Mouse (Mus musculus) C2C12 (cell line): ENCODE measurements around the gene Rims4.

ENCODE experiments used
- CTCF ChIP-seq: IDR thresholded peaks from one replicate; pipeline ENCODE4 v1.5.1; 2011; ENCODE audit not compliant: control insufficient read depth, insufficient read depth, insufficient read length
- MAX ChIP-seq: IDR thresholded peaks from one replicate; pipeline ENCODE4 v1.6.1; 2011; ENCODE audit warnings: mild to moderate bottlenecking, control low read depth
- MYOD1 ChIP-seq: IDR thresholded peaks from one replicate; pipeline ENCODE4 v1.6.1; 2011; ENCODE audit warnings: low read depth; ENCODE audit not compliant: control insufficient read depth, insufficient read length
- USF1 ChIP-seq: IDR thresholded peaks from one replicate; pipeline ENCODE4 v1.6.1; 2011; ENCODE audit warnings: low read depth, mild to moderate bottlenecking, control low read depth, moderate library complexity

DNA sequence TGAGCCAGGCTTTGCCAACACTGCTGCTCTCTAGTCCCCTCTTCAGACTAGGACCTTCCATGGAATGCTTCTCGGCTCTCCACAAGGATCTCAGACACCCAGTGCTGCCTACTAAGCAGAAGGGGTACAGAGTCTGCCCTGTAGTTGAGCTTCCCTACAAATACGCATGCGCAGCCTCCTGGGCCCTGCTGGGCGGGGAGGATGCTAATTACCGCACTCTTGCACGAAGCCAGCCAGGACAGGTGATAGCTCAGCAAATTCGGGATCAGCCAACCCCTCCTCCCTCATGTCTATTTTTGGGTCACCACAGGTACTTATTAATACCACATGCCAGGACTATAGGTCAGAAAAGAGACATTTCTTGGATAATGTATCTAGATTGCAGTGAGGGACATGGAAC is 29.5 kb upstream of the Rims4 start:
- TF ChIP-seq CTCF (no peak), MAX (no peak), USF1 (no peak), MYOD1 (no peak)
